Mouse (Mus musculus): ENCODE measurements around the gene Gm28891. TPM values are rescaled to one million over a fixed set of nuclear protein-coding genes. Genes with fewer than 3 reads are reported as not detected.
"Not testable (repeated sequence)": the region's sequence is repeated elsewhere in the genome, so short reads cannot be mapped to it uniquely, and the experiment has no call there.

Gm28891 gene
- not detected in 2 replicates for polyA plus RNA-seq (2015; fragmentation: Nextera tagmentation; extraction: Ambion mirVana)

GRCm38 (mm10) chrY:60240902-60241301, at the start of gene Gm28891:
TSS of gene Gm28891 (plus strand) at chrY:60241202.
- not testable (repeated sequence) for H3K36me3 ChIP-seq (ENCODE audit: insufficient read depth, low read length); H3K9ac ChIP-seq (ENCODE audit: low read depth, low read length); ATAC-seq (replicated peaks; ENCODE audit: low FRiP score, low read depth); DNase-seq (ENCODE audit: low spot score); H3K4me2 ChIP-seq (ENCODE audit: low read length); H3K4me1 ChIP-seq (replicated peaks; ENCODE audit: insufficient read depth, low read length); H3K27ac ChIP-seq; H3K4me3 ChIP-seq (replicated peaks; ENCODE audit: low read depth, low read length); H3K27me3 ChIP-seq (ENCODE audit: insufficient read depth, low read length); H3K9me3 ChIP-seq (replicated peaks; ENCODE audit: low read length)
- 83% methylated on average over 1 of the region's 8 CpGs for WGBS

Measured in kidney, postnatal 0 days (tissue).